Mouse (Mus musculus) megakaryocyte progenitor cell, adult 5-6 weeks (primary cell): ENCODE data around the gene Lman2. TPM values are rescaled to one million over a fixed set of nuclear protein-coding genes. Genes with fewer than 3 reads are reported as not detected.

ENCODE experiments used
- ATAC-seq: replicated peaks from 2 replicates; pipeline ENCODE4 v1.8.0; 2016; ENCODE audit warnings: mild to moderate bottlenecking, moderate TSS enrichment, inconsistent platforms; ENCODE audit not compliant: poor library complexity
- total RNA-seq, 2 experiments: library from RNA; stranded (forward) in 1 of 2; stranded (reverse) in 1 of 2; fragments of 157-497, 149-512 nt in 1 of 2; fragments of 200-1000 nt in 1 of 2; gene quantifications; 2 replicates each; pipeline versions ENCODE4 v1.2.3 to v1.2.4; 2015 to 2017

The Lman2 gene
- total RNA-seq, 2 experiments from 2014 or later, result 102 to 131 TPM

GRCm38 (mm10) chr13:55328171-55328570 lies 34.4 kb downstream of the Lman2 start:
- ATAC-seq, result no peak

- ATAC-seq, result peak; percentile 75
Observed at GRCm38 (mm10) chr13:55327633-55328032, 35.0 kb downstream of the Lman2 start.

- ATAC-seq, result no peak
Observed at GRCm38 (mm10) chr13:55327169-55327568, 35.4 kb downstream of the Lman2 start.

DNA sequence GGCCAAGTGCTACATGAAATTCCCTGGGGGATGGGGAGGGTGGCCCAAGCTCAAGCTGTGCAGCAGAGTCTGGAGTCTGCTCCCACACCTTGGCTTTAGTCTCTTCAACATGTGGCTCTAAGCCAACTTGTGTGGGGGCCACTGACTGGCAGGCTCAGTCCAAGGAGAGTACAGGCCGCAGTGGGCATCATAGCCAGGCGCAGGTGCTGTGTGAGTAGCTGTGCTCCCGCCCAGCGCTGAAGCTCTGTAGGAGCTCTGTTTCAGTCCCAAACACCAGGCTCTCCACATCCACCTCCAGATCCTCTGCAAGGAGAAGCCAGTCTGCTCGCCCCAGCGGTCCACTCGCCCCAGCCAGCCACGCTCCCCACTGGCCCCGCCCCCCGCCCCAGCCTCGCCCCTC lies 37.0 kb downstream of the Lman2 start:
- no peak for ATAC-seq

DNA sequence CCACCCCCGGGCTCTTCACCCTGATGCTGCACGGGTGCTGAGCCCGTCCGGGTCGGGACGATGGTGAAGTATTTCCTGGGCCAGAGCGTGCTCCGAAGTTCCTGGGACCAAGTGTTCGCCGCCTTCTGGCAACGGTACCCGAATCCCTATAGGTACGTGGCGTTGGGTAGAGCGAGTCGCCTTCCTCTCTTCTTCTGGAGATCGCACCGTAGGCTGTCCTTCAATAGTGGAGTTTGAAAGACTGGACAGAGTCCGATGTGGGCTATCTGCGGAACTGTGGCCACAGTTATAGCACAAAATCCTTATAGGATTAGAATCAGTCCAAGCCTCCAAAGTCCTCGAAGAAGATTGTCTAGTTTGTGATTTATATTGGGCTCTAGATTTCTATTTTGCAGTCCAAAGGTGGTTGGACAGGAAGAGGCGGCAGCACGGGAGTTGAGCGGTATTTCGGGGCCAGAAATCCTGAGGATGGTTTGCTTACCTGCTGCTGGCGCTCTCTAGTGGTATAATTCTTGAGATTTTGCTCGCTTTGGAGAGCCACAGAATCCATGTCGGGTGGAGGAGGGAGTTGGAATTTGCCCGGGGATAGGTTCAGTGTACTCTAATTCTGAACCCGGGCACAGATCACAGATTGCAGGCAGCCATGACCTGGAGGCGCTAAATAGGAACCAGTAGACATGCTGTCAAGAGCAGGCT lies 40.3 kb downstream of the Lman2 start:
- ATAC-seq, result peak; percentile 40; the same call in 1 of the 2 replicates

GRCm38 (mm10) chr13:55321434-55322129 lies 41.0 kb downstream of the Lman2 start, which contains the start of gene Rab24:
Gene Rab24, minus strand, starts transcription at chr13:55321946.
- ATAC-seq, result peak; percentile 78

DNA sequence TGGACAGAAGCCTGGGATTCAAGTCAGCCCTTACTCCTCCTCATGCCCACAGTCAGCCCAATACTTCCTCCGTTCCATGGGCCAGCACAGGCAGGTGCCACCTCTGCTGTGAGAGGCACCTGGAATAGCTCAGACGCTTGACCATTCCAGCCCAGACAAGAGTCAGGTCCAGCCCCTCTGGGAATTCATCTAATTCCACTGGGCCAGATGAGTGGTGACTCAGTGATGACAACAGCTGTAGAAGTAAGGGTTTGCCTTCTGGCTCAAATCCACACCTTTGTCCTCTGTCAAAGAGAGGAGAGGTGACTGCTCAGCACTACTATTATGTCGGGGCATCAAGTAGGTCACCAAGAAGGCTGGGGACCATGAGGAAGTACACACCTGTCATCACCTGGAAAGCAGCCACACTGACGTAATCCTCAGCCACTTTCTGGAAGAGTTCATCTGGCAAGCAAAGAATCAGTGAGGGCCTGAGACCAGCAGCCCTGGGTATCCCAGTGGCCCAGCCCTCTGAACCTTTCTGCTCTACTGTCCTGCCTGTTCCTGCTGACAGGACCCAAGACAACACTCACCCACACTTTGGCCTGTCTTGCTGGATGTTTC lies 42.6 kb downstream of the Lman2 start, which contains the start of gene Prelid1:
Gene Prelid1 (plus strand): TSS at position 570 of the 603 bp plus-strand sequence.
- ATAC-seq, result no peak

GRCm38 (mm10) chr13:55318351-55318750 lies 44.2 kb downstream of the Lman2 start:
- ATAC-seq, result peak; percentile 6; the same call in 1 of the 2 replicates

- ATAC-seq, result no peak
Observed at GRCm38 (mm10) chr13:55314891-55315412, 47.6 kb downstream of the Lman2 start.

GRCm38 (mm10) chr13:55313051-55313450 lies 49.5 kb downstream of the Lman2 start:
- ATAC-seq, result no peak

DNA sequence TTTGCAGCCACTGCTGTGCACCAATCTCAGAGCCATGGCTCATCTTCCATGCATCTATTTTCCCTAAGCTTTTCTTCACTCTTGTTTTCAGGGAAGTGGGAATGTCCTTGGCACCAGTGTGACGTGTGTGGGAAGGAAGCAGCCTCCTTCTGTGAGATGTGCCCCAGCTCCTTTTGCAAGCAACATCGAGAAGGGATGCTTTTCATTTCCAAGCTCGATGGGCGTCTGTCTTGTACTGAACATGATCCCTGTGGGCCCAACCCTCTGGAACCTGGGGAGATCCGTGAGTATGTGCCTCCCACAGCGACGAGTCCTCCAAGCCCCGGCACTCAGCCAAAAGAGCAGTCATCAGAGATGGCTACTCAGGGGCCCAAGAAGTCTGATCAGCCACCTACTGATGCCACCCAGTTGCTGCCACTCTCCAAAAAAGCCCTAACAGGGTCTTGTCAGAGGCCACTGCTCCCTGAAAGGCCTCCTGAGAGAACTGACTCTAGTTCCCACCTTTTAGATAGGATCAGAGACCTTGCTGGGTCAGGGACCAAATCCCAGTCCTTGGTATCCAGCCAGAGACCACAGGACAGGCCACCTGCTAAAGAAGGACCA lies 50.5 kb downstream of the Lman2 start:
- ATAC-seq, result no peak

DNA sequence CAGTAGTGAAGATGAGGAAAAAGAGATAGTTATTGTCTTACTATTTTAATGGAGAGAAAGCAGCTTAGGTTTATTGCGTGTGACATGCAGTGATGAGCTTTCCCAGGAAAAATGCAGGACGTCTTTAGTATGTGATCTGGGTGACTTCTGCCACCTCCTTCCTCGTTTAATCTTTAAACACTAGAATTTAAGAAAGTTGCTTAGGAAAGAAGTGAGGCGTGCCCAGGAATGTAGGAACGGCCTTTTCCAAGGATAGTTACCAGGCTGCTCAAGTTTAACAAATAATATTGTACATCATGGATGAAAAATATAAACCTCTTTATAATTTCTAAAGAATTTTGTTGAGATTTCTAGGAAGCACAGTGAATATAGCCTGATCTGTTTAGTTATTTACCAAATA lies 61.7 kb downstream of the Lman2 start:
- no peak for ATAC-seq

GRCm38 (mm10) chr13:55296760-55297159 lies 65.8 kb downstream of the Lman2 start:
- ATAC-seq, result no peak

Other genes starting within 250 kb of the Lman2 start
- gene Gm17617, start 229.2 kb downstream of the Lman2 start, total RNA-seq (2015), result not detected in 2 replicates
- not detected in 2 replicates for gene Gm17617, start 229.2 kb downstream of the Lman2 start, total RNA-seq (2017)
- not detected in 2 replicates for gene Fgfr4, start 210.1 kb downstream of the Lman2 start, total RNA-seq (2015)
- gene Fgfr4, start 210.1 kb downstream of the Lman2 start, total RNA-seq (2017), result not detected in 2 replicates
- gene Nsd1, start 153.0 kb downstream of the Lman2 start, total RNA-seq (2015), result 90.4 and 94.9 TPM in 2 replicates
- 74.5 and 89.7 TPM in 2 replicates for gene Nsd1, start 153.0 kb downstream of the Lman2 start, total RNA-seq (2017)
- gene Prelid1, start 42.3 kb downstream of the Lman2 start, total RNA-seq (2015), result 350 and 360 TPM in 2 replicates
- gene Prelid1, start 42.3 kb downstream of the Lman2 start, total RNA-seq (2017), result 108 and 125 TPM in 2 replicates
- 128 and 152 TPM in 2 replicates for gene Rab24, start 40.8 kb downstream of the Lman2 start, total RNA-seq (2015)
- gene Rab24, start 40.8 kb downstream of the Lman2 start, total RNA-seq (2017), result 25.9 and 34.6 TPM in 2 replicates
- 4.7 and 6.9 TPM in 2 replicates for gene Mxd3, start 33.0 kb downstream of the Lman2 start, total RNA-seq (2015)
- gene Mxd3, start 33.0 kb downstream of the Lman2 start, total RNA-seq (2017), result 4.7 and 16.3 TPM in 2 replicates
- 11.5 and 12.6 TPM in 2 replicates for gene Rgs14, start 6.9 kb upstream of the Lman2 start, total RNA-seq (2015)
- gene Rgs14, start 6.9 kb upstream of the Lman2 start, total RNA-seq (2017), result 9.7 and 17.4 TPM in 2 replicates
- gene Slc34a1, start 35.4 kb upstream of the Lman2 start, total RNA-seq (2015), result 0.12 and 0.95 TPM in 2 replicates
- 0.08 and 1.1 TPM in 2 replicates for gene Slc34a1, start 35.4 kb upstream of the Lman2 start, total RNA-seq (2017)
- gene Pfn3, start 52.4 kb upstream of the Lman2 start, total RNA-seq (2015), result not detected in 2 replicates
- not detected in 2 replicates for gene Pfn3, start 52.4 kb upstream of the Lman2 start, total RNA-seq (2017)
- gene F12, start 64.0 kb upstream of the Lman2 start, total RNA-seq (2015), result not detected in 2 replicates
- gene F12, start 64.0 kb upstream of the Lman2 start, total RNA-seq (2017), result not detected in 2 replicates
- 51.7 and 52.6 TPM in 2 replicates for gene Grk6, start 82.3 kb upstream of the Lman2 start, total RNA-seq (2015)
- 81.7 and 88.6 TPM in 2 replicates for gene Grk6, start 82.3 kb upstream of the Lman2 start, total RNA-seq (2017)
- gene Prr7, start 101.5 kb upstream of the Lman2 start, total RNA-seq (2015), result 0.72 and 1.7 TPM in 2 replicates
- gene Prr7, start 101.5 kb upstream of the Lman2 start, total RNA-seq (2017), result 1.5 TPM in 2 replicates
- gene Dbn1, start 125.3 kb upstream of the Lman2 start, total RNA-seq (2015), result 0.72 and 0.76 TPM in 2 replicates
- gene Dbn1, start 125.3 kb upstream of the Lman2 start, total RNA-seq (2017), result 2.3 and 2.7 TPM in 2 replicates
- 12.7 and 13.0 TPM in 2 replicates for gene Pdlim7, start 150.9 kb upstream of the Lman2 start, total RNA-seq (2015)
- 5.3 and 5.9 TPM in 2 replicates for gene Pdlim7, start 150.9 kb upstream of the Lman2 start, total RNA-seq (2017)
- gene Dok3, start 166.5 kb upstream of the Lman2 start, total RNA-seq (2015), result 18.1 and 34.6 TPM in 2 replicates
- 22.9 and 31.2 TPM in 2 replicates for gene Dok3, start 166.5 kb upstream of the Lman2 start, total RNA-seq (2017)
- 28.0 and 29.1 TPM in 2 replicates for gene Ddx41, start 173.9 kb upstream of the Lman2 start, total RNA-seq (2015)
- gene Ddx41, start 173.9 kb upstream of the Lman2 start, total RNA-seq (2017), result 66.9 and 78.0 TPM in 2 replicates
- 24.9 and 29.1 TPM in 2 replicates for gene Fam193b, start 208.3 kb upstream of the Lman2 start, total RNA-seq (2015)
- 21.8 and 25.1 TPM in 2 replicates for gene Fam193b, start 208.3 kb upstream of the Lman2 start, total RNA-seq (2017)
- gene Tmed9, start 210.9 kb upstream of the Lman2 start, total RNA-seq (2015), result 92.3 and 117 TPM in 2 replicates
- 194 and 211 TPM in 2 replicates for gene Tmed9, start 210.9 kb upstream of the Lman2 start, total RNA-seq (2017)
- gene B4galt7, start 237.1 kb upstream of the Lman2 start, total RNA-seq (2015), result 10.6 and 13.0 TPM in 2 replicates
- 12.8 and 16.7 TPM in 2 replicates for gene B4galt7, start 237.1 kb upstream of the Lman2 start, total RNA-seq (2017)